Mouse (Mus musculus): Measurements from ENCODE around the gene Spns3. TPM values are rescaled to one million over a fixed set of nuclear protein-coding genes. Genes with fewer than 3 reads are reported as not detected.
A peak's percentile ranks its signal among the peaks of the same experiment; 100 is the strongest.

The Spns3 gene
- polyA plus RNA-seq, 1 experiment from 2014 or later: 0.16 TPM

DNA sequence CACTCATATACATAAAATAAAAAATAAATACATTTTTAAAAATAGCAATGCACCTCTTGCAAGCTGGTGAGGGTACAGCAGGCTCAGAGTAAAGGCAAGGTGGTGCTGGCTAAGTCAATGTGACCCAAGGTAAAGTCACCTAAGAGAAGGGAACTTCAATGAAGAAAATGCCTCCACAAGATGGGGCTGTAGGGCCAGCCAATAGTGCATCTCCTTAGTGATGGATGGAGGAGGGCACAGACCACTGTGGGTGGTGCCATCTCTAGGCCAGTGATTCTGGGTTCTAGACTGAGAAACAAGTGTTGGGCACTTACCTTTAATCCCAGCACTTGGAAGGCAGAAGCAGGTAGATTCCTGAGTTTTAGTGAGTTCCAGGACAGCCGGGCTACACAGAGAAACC lies 23.5 kb upstream of the Spns3 start:
- Histone ChIP-seq H3K27ac (no peak overlapping the region), H3K4me2 (no peak overlapping the region), H3K36me3 (no peaks in the 10 kb centered on the region), H3K27me3 (0 out of 2 replicates have a peak, but pooled peaks cover 6% of the 10 kb centered on the region), H3K9ac (no peak overlapping the region), H3K4me3 (no peak overlapping the region), H3K9me3 (no peaks in the 10 kb centered on the region), H3K4me1 (replicated peaks) (peaks cover 12% of the 10 kb centered on the region)
- WGBS: 100% methylated on average over 1 of the region's 1 CpGs
- no peak for ATAC-seq (ENCODE audit: low FRiP score)

DNA sequence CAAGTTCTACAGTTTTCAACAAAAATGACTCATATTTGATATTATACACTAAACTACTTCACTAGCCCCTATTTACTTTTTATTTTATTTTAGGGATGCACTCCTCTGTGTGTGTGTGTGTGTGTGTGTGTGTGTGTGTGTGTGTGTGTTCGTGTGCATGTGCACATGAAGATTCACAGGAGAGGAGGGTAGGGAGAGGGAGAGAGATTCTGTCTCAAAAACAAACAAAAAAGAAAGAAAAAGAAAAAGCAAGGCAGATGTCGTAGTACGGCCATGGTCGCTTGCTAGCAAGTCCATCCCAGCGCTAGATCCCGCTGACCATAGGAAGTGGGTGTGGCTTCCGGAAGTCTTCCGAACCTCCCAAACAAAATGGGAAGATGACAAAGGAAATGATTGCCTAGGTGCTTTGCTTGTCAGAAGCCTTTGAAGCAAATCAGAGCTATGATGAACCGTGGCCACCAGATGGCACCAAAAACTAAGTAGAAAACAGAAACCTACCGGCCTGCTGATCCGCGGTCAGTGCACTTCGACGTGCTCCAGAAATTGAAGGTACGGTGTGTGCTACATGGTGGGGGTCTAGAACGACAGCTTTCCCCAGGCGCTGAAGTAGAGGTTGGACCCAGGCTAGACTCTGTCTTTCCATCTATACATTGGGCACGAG lies 20.1 kb upstream of the Spns3 start:
- Histone ChIP-seq H3K4me3 (peak overlapping the region; percentile 25), H3K27ac (peak overlapping the region; percentile 49; the same call in 1 of the 2 replicates), H3K27me3 (0 out of 2 replicates have a peak, but pooled peaks cover 6% of the 10 kb centered on the region), H3K36me3 (no peaks in the 10 kb centered on the region), H3K4me1 (replicated peaks) (no peaks in the 10 kb centered on the region), H3K9ac (peak overlapping the region; percentile 57), H3K9me3 (no peaks in the 10 kb centered on the region), H3K4me2 (peak overlapping the region; percentile 49)
- ATAC-seq (ENCODE audit: low FRiP score): peak; percentile 86
- WGBS: 6% methylated on average over 18 of the region's 18 CpGs

DNA sequence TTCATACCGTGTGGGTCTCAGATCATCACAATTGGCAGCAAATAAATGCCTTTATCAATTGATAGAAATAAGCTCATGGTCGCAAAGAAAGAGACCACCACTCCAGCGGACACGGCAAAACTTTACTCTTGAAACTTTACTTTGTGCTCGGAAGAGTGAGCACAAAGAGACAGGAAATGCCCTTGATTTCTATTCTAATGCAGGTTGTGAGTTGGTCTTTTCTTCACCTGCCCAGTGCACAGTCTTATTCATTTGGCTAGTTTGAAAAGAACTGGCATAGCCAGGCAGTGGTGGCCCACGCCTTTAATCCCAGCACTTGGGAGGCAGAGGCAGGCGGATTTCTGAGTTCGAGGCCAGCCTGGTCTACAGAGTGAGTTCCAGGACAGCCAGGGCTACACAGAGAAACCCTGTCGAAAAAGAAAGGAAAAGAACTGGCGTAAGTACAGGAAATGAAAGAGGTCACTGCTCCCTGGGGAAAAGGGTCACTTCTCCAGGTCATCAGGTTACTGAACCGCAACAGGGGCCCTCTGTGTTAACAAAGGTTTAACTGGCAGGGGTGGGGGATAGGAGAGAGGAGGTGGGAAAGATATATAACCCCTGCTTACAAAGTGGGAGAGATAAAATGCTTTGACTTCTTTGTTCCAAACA lies 19.5 kb upstream of the Spns3 start:
- H3K4me3 ChIP-seq: peak overlapping the region; percentile 25; the same call in 1 of the 2 replicates
- no peaks in the 10 kb centered on the region for H3K9me3 ChIP-seq
- WGBS: 67% methylated on average over 11 of the region's 11 CpGs
- peak overlapping the region; percentile 49; the same call in 1 of the 2 replicates for H3K4me2 ChIP-seq
- H3K9ac ChIP-seq: peak overlapping the region; percentile 57; the same call in 1 of the 2 replicates
- no peaks in the 10 kb centered on the region for H3K4me1 ChIP-seq (replicated peaks)
- 0 out of 2 replicates have a peak, but pooled peaks cover 6% of the 10 kb centered on the region for H3K27me3 ChIP-seq
- ATAC-seq (ENCODE audit: low FRiP score): peak; percentile 19; the same call in 1 of the 2 replicates
- H3K36me3 ChIP-seq: no peaks in the 10 kb centered on the region
- H3K27ac ChIP-seq: no peak overlapping the region

DNA sequence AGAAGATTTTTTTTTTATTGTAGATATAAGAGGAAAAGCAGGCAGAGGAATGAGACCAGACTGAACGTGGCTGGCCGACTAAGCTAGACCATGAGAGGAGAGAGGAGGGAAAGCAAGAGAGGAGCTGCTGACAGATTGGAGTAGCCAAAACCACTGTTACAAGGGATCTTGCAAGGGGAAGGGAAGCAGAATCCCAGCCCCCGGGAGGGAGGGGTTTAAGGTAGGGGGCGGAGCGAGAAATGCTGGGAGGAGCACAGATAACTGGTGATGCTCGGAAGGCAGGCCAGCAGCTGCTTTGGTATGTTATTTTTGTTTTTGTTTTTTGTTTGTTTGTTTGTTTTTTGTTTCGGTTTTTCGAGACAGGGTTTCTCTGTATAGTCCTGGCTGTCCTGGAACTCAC lies 18.7 kb upstream of the Spns3 start:
- no peak overlapping the region for H3K4me3 ChIP-seq
- ATAC-seq (ENCODE audit: low FRiP score): no peak
- 65% methylated on average over 8 of the region's 8 CpGs for WGBS
- no peak overlapping the region for H3K9ac ChIP-seq
- H3K36me3 ChIP-seq: no peaks in the 10 kb centered on the region
- no peaks in the 10 kb centered on the region for H3K9me3 ChIP-seq
- no peak overlapping the region for H3K27ac ChIP-seq
- H3K4me1 ChIP-seq (replicated peaks): no peaks in the 10 kb centered on the region
- H3K4me2 ChIP-seq: no peak overlapping the region
- H3K27me3 ChIP-seq: 0 out of 2 replicates have a peak, but pooled peaks cover 6% of the 10 kb centered on the region

DNA sequence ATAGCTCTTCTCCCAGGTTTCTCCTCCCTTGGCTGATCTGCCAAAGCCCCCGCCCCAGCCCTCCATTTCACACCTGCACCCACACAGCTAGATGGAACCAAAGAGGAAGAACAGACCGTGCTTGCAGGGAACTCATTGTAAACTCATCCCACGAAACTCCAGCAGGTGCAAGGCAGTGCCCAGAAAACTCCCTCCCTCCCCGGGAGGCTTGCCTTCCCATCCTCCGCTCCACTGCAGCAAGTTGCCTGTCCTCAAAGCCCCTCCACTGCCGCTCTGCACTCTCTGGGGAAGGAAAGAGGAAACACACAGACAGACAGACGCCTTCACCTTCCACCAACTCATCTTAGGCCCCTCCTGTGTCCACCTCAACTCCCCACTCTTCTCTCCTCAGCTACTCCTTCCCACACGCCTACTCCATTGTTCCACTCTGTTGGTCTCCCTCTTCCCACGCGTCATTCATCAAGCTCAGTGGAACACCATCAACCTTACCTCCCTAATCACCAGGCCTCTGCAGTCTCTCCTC lies 16.6 kb upstream of the Spns3 start:
- H3K4me2 ChIP-seq: no peak overlapping the region
- no peak overlapping the region for H3K4me3 ChIP-seq
- H3K36me3 ChIP-seq: no peaks in the 10 kb centered on the region
- no peak overlapping the region for H3K27ac ChIP-seq
- H3K27me3 ChIP-seq: 0 out of 2 replicates have a peak, but pooled peaks cover 4% of the 10 kb centered on the region
- no peaks in the 10 kb centered on the region for H3K4me1 ChIP-seq (replicated peaks)
- ATAC-seq (ENCODE audit: low FRiP score): no peak
- no peak overlapping the region for H3K9ac ChIP-seq
- 39% methylated on average over 9 of the region's 10 CpGs for WGBS
- H3K9me3 ChIP-seq: no peaks in the 10 kb centered on the region

DNA sequence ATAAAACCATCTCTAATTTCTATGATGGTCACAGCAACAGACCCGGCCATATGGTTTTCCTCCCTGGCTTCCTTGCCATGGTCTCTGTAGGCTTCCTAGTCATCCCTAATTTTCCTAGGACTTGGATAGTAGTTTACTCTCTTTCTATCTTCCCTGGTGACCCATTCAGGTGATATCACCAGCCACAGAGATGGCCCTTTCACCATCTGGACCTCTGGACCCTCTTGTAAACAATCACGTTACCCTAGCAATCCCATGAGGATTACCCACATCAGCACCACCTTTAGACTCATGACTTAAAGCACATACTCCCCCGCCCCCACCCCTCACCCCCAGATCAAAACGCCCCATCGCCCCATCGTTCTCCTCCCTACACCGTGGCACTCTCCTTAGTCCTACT lies 16.0 kb upstream of the Spns3 start:
- Histone ChIP-seq H3K27ac (no peak overlapping the region), H3K27me3 (0 out of 2 replicates have a peak, but pooled peaks cover 1% of the 10 kb centered on the region), H3K9me3 (no peaks in the 10 kb centered on the region), H3K4me3 (no peak overlapping the region), H3K9ac (no peak overlapping the region), H3K4me1 (replicated peaks) (no peaks in the 10 kb centered on the region), H3K4me2 (no peak overlapping the region), H3K36me3 (no peaks in the 10 kb centered on the region)
- no peak for ATAC-seq (ENCODE audit: low FRiP score)
- 85% methylated on average over 7 of the region's 7 CpGs for WGBS

DNA sequence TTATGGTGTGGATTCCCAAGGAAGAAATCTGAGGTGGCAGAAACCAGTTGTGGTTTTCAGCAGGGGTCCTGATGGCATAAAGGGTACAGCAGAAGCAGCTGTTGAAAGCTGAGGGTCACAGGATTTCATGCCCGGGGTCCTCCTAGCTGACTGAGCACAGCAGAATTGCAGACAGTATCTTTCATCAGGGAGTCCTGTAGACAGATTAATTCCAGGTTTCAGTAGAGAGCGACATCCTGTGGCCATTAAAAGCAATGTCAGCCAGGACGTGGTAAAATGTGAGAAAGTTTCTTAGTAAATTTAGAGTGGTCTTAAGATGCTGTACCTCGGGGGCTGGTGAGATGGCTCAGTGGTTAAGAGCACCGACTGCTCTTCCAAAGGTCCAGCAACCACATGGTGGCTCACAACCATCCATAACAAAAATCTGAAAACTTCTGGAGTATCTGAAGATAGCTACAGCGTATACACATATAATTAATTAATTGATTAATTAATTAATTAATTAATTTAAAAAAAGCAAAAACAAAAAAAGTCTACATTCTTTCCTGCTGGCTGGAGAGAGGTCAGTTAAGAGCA lies 14.0 kb upstream of the Spns3 start:
- Histone ChIP-seq H3K4me3 (no peak overlapping the region), H3K27ac (no peak overlapping the region), H3K27me3 (no peaks in the 10 kb centered on the region), H3K36me3 (no peaks in the 10 kb centered on the region), H3K4me2 (no peak overlapping the region), H3K9ac (no peak overlapping the region), H3K9me3 (no peaks in the 10 kb centered on the region), H3K4me1 (replicated peaks) (no peaks in the 10 kb centered on the region)
- 32% methylated on average over 6 of the region's 6 CpGs for WGBS
- 0 out of 2 replicates have a peak, but pooled peaks have one; percentile 46 for ATAC-seq (ENCODE audit: low FRiP score)

DNA sequence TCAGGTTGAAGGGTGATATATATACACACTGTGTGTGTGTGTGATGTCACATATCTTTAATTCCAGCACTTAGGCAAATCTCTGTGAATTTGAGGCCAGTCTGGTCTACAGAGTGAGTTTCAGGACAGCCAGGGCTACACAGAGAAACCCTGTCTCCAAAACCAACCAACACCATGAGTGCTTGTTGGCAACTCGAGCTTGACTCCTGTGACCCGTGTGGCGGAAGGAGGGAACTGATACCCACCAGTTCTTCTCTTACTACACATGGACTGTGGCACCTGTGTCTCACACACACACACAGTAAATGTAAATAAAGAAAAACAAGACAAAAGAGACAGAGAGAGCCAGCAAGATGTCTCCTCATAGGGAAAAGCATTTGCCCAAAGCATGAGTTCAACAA lies 10.4 kb upstream of the Spns3 start:
- no peak overlapping the region for H3K9ac ChIP-seq
- H3K9me3 ChIP-seq: no peaks in the 10 kb centered on the region
- 79% methylated on average over 3 of the region's 3 CpGs for WGBS
- no peak overlapping the region for H3K4me2 ChIP-seq
- H3K4me1 ChIP-seq (replicated peaks): no peaks in the 10 kb centered on the region
- H3K4me3 ChIP-seq: no peak overlapping the region
- ATAC-seq (ENCODE audit: low FRiP score): no peak
- H3K27me3 ChIP-seq: no peaks in the 10 kb centered on the region
- no peaks in the 10 kb centered on the region for H3K36me3 ChIP-seq
- H3K27ac ChIP-seq: no peak overlapping the region

DNA sequence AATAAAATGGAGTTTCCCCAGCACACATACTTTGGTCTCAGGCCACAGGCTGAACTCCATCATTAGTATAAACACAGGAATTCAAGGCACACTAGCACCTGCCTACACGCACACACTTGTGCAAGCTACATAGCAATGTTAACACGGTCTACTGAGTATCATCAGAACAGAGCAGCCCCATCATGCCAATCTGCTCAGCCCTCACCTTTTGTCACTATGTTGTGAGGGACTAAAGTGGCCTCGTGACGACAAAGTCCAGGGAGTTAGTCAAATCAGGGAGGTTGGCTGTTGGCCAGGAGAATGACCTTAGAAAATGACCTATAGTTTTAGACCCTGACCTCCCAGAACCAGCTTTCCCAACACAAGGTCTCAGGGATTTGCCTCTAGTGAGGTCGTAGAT lies 7.8 kb upstream of the Spns3 start:
- Histone ChIP-seq H3K4me3 (no peak overlapping the region), H3K27ac (no peak overlapping the region), H3K27me3 (no peaks in the 10 kb centered on the region), H3K9ac (no peak overlapping the region), H3K36me3 (no peaks in the 10 kb centered on the region), H3K4me1 (replicated peaks) (no peaks in the 10 kb centered on the region), H3K4me2 (no peak overlapping the region), H3K9me3 (no peaks in the 10 kb centered on the region)
- ATAC-seq (ENCODE audit: low FRiP score): no peak
- 76% methylated on average over 5 of the region's 5 CpGs for WGBS

DNA sequence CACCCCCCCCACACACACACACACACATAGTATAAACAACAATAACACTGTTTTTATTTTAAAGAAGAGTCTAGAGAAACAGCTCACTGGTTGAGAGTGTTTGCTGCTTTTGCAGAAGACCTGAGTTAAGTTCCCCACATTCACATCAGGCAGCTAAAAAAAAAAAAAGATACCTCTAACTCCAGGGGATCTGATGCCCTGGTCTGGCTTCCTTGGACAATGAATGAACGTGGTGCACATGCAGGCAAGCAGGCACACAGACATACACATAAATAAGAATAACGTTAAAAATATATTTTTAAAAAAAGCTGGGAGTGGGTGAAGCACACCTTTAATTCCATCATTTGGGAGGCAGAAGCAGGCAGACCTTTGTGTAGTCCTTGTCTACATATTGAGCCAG lies 6.6 kb upstream of the Spns3 start:
- Histone ChIP-seq H3K4me2 (no peak overlapping the region), H3K9me3 (no peaks in the 10 kb centered on the region)

DNA sequence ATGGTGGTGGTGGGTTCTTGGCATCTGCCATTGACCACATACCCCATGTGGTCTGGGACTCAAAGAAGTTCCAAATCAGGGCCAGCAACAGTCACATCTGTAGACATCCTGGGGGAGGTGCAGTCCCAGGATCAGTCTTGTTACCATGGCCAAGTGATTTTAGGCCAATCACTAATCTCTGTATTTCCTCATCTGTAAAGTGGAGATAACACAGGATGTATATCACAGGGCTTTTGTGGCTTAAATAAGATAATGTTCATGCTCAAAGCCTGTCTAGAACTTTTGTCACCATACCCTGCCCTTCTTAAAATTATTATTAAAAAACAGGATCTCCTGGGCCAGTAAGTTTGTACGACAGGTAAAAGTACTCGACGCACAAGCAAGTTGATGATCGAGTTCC lies 6.2 kb upstream of the Spns3 start:
- H3K36me3 ChIP-seq: no peaks in the 10 kb centered on the region
- no peak overlapping the region for H3K27ac ChIP-seq
- H3K4me1 ChIP-seq (replicated peaks): no peaks in the 10 kb centered on the region
- H3K27me3 ChIP-seq: no peaks in the 10 kb centered on the region
- H3K9me3 ChIP-seq: no peaks in the 10 kb centered on the region
- no peak overlapping the region for H3K4me3 ChIP-seq
- no peak for ATAC-seq (ENCODE audit: low FRiP score)
- H3K9ac ChIP-seq: no peak overlapping the region
- no peak overlapping the region for H3K4me2 ChIP-seq
- WGBS: 91% methylated on average over 4 of the region's 4 CpGs

More for the DNA sequence above, 6.6 kb upstream of the Spns3 start:
- Histone ChIP-seq H3K27ac (no peak overlapping the region), H3K36me3 (no peaks in the 10 kb centered on the region), H3K4me3 (no peak overlapping the region), H3K9ac (no peak overlapping the region), H3K4me1 (replicated peaks) (no peaks in the 10 kb centered on the region), H3K27me3 (no peaks in the 10 kb centered on the region)
- no peak for ATAC-seq (ENCODE audit: low FRiP score)
- 77% methylated on average over 2 of the region's 2 CpGs for WGBS

DNA sequence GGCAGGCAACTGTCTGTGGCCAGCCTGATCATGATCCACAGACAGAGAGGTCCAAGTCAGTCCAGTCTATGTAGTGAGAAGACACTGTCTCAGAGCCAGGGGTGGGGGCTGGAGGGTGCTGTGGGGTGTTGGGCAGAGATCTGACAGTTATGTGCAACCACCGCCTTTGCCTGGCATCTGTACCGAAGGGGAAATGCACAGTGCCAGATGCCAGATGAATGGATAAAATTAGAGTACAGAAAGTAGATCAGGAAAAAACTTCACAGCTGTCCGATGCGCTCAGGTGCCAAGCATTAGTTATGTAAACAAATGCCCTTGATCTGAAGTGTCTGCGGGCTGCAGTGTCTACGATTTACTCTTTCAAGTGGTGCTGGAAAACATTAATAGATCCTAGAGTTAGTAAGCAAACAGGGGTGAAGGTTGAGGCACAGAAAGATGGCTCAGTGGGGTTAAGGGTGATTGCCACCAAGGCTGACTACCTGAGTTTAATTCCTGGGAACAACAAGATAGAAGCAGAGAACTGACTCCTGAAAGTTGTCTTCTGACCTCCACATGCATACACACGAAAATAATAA lies 1.3 kb upstream of the Spns3 start:
- Histone ChIP-seq H3K27me3 (no peaks in the 10 kb centered on the region), H3K4me3 (no peak overlapping the region), H3K27ac (no peak overlapping the region), H3K9ac (no peak overlapping the region), H3K36me3 (no peaks in the 10 kb centered on the region), H3K4me1 (replicated peaks) (no peaks in the 10 kb centered on the region), H3K9me3 (no peaks in the 10 kb centered on the region), H3K4me2 (no peak overlapping the region)
- 85% methylated on average over 7 of the region's 7 CpGs for WGBS
- ATAC-seq (ENCODE audit: low FRiP score): no peak
